Mouse (Mus musculus): Measurements from ENCODE around the gene Rgs11.
A peak's percentile ranks its signal among the peaks of the same experiment; 100 is the strongest.

The Rgs11 gene

DNA sequence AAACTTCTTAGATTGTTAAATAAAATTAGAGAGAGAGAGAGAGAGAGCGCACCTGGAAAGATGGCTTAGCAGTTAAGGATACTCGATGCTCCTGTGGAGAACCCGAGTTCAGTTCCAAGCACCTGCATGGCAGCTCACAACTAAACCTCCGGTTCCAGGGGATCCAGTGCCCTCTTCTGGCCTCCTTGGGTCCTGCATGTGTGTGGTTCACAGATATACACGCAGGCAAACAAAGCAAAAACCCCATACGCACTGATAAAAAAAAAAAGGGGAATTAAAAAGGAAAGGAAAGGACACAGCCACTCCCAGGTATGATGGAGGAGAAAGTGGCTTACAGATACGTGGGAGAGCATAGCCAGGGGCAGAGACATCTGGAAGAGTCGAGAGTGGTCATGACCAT, 30.1 kb downstream of the Rgs11 start:
- DNase-seq, result peak; percentile 14 to 24

DNA sequence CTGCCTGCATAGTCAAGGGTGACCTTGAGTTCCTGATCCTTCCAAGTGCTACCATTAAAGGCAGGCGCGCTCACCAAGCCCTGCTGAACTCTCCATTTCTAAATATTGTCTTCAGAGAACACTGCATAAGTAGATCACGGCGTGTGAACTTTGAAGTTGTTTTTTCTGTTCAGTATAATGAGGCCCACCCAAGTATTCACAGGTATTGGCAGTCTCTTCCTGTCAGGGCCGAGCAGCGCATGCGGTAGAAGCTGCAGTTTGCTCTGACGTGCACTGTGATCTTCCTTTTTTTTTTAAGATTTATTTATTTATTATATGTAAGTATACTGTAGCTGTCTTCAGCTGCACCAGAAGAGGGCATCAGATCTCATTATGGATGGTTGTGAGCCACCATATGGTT, 31.6 kb downstream of the Rgs11 start:
- no peak for DNase-seq

GRCm38 (mm10) chr17:26235077-26235815, 32.5 kb downstream of the Rgs11 start:
- no peak for DNase-seq

- DNase-seq, result no peak
Measured at GRCm38 (mm10) chr17:26237667-26238066, 34.9 kb downstream of the Rgs11 start.

GRCm38 (mm10) chr17:26239551-26239950, 36.8 kb downstream of the Rgs11 start:
- DNase-seq, result no peak

- no peak for DNase-seq
Measured at GRCm38 (mm10) chr17:26240120-26240790, 37.5 kb downstream of the Rgs11 start.

DNA sequence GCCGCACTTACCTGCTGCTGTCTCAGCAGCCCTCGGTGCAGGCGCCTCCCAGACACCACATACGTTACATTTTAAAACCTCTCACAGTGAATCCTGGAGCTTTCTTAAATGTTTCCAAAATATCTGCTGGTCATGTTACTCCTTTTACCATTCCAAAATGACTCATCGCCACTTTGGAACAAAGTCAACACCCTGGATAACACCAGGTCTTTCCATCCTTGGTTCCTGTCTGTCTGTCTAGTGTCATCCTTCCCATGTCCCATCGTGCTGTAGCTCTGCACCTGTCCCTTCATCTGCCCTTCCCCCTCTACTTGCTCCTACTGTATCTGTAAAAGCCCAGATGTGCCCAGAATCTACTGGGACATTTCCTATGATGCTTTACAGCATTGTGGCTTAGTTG, 38.2 kb downstream of the Rgs11 start:
- no peak for DNase-seq

GRCm38 (mm10) chr17:26243471-26244100, 40.8 kb downstream of the Rgs11 start:
- peak in 1 of 2 experiments; percentile 70 for DNase-seq

DNA sequence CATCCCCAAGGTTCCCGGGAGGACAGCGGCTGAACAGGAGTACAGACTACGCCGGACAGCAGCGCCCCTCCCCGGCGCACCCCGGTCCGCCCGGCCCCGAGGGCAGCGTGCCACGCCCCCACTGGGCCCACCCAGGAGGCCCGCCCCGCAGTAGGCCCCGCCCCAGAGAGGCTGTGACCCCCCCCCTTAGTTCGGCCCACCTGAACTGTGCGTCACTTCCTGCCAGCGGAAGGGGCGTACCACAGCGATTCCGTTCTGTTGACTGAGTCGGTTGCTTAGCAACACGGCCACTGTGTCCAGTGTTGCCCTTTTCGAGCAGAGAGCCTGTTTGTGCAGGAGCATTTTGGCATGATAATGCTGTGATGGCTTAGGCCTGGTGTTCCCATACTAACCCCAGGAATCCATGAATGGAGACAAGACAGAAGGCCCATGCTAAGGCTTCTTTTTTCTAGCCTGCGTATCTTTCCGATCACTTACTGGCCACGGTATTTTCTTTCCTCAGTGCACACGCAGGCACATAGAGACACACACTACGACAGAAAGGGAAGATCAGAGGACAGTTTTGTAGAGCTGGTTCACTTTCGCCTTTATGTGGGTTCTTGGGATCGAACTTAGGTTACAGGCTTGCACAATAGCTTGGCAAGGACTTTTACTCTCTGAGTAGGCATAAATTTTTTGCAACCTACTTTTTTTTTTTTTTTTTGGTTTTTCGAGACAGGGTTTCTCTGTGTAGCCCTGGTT, 41.5 kb downstream of the Rgs11 start, which contains the start of gene Fam234a:
Gene Fam234a (minus strand): TSS at position 142 of the 741 bp plus-strand sequence.
- DNase-seq, result peak; percentile 97 to 98

- DNase-seq, result peak in 1 of 2 experiments; percentile 21
Measured at GRCm38 (mm10) chr17:26251886-26252538, 49.3 kb downstream of the Rgs11 start.

DNA sequence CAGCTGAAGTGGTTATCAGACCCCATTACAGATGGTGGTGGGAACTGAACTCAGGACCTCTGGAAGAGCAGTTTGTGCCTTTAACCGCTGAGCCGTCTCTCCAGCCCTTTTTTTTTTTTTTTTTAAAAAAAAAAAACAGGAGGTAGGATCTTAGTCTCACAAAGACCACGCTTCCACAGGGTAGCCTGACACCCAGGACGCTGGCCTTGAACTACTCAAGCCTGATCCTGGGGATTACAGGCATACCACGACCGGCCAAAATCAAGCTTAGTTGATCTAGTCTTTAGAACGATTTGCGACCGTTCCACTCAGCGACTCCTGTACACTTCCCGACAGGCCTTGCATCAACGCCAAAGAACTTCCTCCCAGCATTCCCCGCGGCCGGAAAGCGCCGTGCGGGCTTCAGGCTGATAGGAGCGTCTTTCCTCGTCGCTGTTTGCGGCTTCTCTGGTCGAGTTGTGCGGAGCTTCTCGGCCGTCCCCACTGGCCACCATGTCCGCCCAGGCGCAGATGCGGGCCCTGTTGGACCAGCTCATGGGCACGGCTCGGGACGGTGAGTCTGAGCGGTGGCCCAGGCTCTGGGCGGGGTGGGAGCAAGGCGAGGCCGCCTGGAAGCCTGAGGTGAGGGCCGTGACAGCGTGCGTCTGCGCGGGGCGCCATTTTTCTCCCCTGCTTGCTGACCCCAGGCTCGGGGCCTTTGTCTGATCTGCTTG, 49.9 kb downstream of the Rgs11 start, which contains the start of gene Luc7l:
Gene Luc7l (plus strand): TSS at position 358 of the 713 bp plus-strand sequence.
- peak; percentile 95 to 96 for DNase-seq

GRCm38 (mm10) chr17:26253399-26253798, 50.6 kb downstream of the Rgs11 start:
- DNase-seq, result no peak

DNA sequence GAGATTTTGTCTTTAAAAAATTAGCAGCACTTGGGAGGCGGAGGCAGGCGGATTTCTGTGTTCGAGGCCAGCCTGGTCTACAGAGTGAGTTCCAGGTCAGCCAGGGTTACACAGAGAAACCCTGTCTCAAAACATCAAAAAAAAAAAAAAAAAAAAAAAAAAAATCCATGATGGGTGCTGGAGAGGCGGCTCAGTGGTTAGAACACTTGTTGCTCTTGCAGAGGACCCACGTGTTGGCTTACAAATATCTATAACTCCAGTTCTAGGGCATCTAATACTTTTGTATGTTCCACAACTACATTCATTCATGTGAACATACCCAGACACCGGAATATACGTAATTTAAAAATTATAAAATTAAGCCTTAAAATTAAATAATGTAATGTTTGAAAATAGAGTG, 52.6 kb downstream of the Rgs11 start:
- DNase-seq, result peak; percentile 15 to 27

Data from cerebellum, postnatal 10 days (tissue).